Mouse (Mus musculus) gastrocnemius, postnatal 10 days (tissue): Measurements from ENCODE around the gene Klhl32. TPM values are rescaled to one million over a fixed set of nuclear protein-coding genes. Genes with fewer than 3 reads are reported as not detected.
"Not testable (repeated sequence)": the region's sequence is repeated elsewhere in the genome, so short reads cannot be mapped to it uniquely, and the experiment has no call there.

Experiments used
- DNase-seq: peaks from one replicate; pipeline ENCODE4 v3.0.0; 2021; ENCODE audit warnings: mixed read lengths
- long read RNA-seq, 2 experiments: library from polyadenylated mRNA; stranded (forward); transcript quantifications; one replicate each; pipeline ENCODE4 v2.0.0; 2021
- total RNA-seq, 2 experiments: library from RNA; stranded (reverse); gene quantifications; 2 replicates each; pipeline ENCODE4 v1.2.3; 2021

The Klhl32 gene
- under 1 TPM; 0.28 to 0.84 TPM for total RNA-seq
- long read RNA-seq, experiment 1 = 0 reads
- long read RNA-seq, experiment 2 = 0 reads

- DNase-seq = peak; percentile 60
These were observed at the start of gene Klhl32 for GRCm38 (mm10) chr4:24850401-24851325. Gene Klhl32 (minus strand): TSS chr4:24851124.

DNA sequence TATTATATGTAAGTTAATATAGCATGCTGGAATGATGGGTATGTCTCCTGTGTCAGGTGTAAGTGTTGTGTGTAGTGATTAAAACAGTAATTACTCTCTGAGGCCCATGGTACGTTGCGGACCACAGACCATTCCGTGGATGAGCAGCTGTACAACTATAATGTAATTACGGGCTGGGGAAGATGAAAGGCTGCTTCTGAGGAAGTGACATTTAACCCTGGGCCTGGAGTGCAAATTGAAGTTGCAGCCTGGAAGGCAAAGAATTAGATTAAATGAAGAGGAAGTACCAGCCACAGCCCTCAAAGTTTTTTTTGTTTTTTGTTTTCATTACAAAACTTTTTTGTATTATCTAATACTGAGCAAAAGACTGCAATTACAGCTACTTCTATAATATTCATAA is 48.2 kb upstream of the Klhl32 start:
- no peak for DNase-seq

- no peak for DNase-seq
These were observed 47.7 kb upstream of the Klhl32 start for GRCm38 (mm10) chr4:24898636-24899035.

DNA sequence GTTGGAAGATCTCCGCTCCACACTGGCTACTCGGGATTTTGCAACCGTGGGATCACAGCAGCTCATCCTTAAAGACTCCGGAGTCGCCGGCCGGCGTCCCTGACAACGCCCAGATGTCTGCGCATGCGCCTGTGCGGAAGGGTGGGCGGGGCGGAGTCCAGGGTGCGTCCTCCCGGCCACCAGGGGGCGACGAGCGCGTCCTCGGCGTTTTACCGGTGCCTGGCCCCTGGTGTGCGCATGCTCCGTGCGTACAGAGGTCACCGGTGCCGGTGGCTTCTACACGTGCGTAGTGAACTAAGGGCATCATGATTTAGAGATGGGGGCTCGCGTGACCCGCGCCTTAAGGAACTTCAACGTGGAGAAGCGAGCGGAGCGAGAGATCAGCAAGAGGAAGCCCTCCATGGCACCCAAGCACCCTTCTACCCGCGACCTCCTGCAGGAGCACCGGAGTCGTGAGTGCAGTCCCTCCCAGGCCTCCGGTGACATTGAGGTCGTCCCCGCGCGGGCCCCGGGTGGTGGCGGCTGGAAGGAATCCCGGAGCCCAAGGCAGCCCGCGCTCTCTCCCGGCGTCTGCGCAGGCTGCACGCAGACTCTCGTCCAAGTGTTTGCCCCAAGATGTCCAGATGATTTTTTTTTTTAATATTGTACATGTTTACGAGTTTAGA is 47.1 kb upstream of the Klhl32 start, which contains the start of gene Ndufaf4:
TSS of gene Ndufaf4 (plus strand) at position 233 of the 665 bp plus-strand sequence.
- peak; percentile 100 for DNase-seq

- DNase-seq = no peak
These were observed 46.4 kb upstream of the Klhl32 start for GRCm38 (mm10) chr4:24897351-24897750.

DNA sequence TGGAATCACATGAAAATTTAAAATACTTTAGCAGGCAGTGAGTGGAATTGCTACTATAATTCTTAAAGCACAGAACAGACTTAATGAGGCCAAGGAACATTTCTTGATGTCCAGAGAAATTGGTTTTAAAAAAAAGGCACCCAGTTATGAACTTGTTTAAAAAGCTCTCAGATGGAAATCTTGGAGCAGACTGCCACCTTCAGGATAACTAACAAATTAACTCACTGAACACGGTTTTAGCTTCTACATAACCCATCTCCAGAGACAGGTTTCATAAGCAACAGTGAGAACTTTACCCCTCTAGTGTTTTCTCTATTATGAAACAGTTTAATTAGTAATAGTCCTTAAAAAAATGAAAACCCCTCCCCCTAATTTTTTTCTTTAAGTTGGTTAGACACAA is 45.9 kb upstream of the Klhl32 start:
- DNase-seq = no peak

DNA sequence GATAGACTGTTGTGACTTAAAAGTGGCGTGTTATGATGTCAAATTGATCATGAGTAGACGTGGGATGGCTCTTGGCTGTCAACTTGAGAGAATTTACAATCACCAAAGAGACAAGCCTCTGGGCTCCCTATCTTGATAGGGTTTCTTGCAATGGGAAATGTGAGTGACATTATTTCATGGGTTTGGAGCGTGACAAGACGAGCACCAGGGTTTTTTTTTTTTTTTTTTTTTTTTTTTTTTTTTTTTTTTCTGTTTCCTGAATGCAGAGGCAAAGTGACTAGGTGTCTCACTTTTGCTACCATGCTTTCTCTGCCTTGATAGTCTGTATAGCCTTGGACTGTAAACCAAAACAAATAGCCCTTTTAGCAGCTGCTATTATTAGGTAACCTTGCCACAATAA is 43.7 kb upstream of the Klhl32 start:
- DNase-seq = no peak

- not testable (repeated sequence) for DNase-seq
These were observed 41.4 kb upstream of the Klhl32 start for GRCm38 (mm10) chr4:24892293-24892692.

DNA sequence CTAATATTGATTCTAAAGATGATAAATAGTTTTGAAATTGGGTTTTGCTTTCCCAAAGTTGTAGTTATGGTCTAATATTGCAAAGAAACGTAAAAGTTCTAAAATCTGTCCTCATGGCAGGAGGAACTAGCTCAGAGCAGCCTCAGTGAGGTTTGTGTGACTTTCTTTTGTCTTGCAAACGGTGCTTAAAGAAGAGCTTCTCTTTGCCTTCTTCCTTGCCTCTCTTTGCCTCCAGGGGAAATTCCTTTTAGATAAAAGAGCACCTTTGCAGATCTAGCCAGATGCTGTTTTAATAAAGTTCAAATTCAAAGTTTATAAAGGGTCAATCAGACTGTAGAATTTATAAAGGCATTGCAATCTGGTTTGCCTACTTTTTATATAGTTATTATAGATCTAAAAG is 38.5 kb upstream of the Klhl32 start:
- DNase-seq = not testable (repeated sequence)

DNA sequence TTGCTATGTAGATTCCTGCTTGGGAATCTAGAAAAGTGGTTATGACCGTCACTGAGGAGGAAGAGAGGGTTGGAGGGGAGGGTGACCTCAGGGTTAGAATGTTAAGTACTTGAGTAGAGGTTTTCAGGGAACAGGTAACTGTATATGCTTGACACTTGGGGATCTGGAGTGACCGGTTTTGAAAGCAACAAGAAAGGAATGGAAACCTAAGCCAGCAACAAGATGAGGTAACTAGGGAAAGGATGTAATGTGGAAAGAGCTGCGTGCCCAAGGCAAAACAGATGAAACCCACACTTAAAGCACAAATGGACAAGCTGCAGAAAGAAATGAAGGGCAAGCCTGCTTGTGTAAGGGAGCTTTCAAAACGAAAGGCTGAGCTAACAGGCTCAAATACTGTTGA is 18.3 kb upstream of the Klhl32 start:
- DNase-seq = no peak

DNA sequence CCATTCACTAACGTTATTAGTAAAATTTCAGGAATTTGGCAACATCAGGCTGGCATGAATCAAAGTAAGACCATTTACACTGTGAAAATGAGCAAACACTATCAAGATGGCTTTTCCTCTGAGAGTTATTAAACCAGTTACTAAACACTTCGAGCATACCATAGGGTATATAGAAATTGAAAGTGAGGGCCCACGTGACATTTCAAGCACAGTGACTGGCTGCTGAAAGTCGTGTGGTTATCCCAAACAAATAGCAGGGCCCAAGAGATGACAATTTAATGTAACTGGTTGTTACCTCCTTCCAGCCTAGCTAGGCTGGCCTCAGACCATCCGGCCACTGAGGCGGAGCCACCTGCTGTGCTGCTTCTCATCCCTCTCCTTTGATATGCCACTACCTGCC is 14.8 kb upstream of the Klhl32 start:
- DNase-seq = no peak

DNA sequence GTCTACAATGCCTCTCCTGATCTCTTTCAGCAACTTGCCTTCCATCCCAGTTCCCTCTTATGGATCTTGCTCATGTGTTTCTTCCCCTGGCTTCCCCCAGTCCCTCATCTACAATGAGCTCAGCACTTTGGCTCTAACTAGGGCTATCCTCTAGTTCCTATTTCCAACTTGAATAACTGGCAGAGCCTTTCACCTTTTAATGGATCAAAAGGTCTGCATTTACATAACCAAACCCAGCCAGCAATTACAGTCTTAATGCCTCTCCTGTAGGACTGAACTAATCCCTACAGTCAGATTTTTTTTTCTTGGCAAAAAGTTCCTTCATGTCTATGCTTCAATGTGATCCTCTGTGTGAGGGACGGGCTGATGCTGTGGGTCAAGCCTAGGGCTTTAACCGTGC is 3.5 kb downstream of the Klhl32 start:
- no peak for DNase-seq

DNA sequence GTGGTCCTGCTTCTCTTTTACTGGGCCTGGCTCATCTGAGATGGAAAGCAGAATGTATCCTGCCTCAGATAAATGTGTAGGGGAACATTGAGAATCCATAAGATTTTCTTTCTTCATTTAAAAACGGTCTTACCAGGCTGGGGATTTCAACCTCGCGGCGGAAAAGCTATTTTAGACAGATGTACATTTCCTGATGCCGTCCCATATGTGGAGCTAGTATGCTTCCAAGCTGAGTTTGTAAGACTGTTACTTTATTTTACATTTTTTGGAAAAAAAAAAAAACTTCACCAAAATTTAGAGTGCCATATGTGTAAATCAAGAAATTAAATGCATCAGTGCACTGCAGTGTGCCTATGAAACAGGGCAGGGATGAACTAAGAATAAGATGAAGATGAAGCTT is 5.4 kb downstream of the Klhl32 start:
- DNase-seq = no peak

DNA sequence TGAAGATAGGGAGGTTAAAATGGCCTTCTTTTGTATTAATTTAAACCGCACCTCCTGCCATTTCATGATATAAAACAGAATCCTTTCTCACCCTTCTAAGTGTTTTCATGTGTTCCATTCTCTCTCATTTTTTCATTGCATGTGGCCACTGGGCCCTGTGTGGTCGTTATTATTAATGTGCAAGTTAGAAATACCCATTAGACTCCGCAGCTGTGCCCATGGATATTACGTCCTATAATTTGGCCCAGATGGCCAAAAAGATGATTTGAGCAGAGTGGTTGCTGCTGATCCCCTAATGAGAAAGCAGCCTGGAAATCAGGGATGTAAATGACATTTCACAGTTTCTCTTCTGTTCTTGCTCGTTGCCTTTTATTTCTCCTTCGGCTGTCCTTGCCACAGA is 12.4 kb downstream of the Klhl32 start:
- no peak for DNase-seq

DNA sequence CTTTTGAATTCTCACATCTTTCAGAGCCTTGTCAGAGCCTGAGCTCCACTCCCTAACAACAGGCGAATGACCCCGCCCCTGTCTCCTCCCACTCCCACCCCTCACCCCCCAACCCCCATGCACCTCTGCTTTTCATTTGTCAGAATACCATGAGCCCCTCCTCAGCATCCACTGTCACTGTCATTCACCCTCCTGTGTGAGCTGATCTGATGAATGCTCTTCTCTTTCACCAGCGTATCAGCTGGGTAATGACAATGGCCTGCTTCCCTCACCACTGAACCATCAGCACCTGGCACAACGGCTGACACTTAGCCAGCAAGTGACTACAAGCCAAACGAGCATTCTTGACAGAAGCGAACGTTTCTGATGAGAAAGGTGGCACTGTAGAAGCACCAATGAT is 15.4 kb downstream of the Klhl32 start:
- no peak for DNase-seq

GRCm38 (mm10) chr4:24808316-24808715 is 42.6 kb downstream of the Klhl32 start:
- DNase-seq = no peak

- DNase-seq = no peak
These were observed 49.0 kb downstream of the Klhl32 start for GRCm38 (mm10) chr4:24801881-24802280.

GRCm38 (mm10) chr4:24801343-24801742 is 49.6 kb downstream of the Klhl32 start:
- no peak for DNase-seq

- no peak for DNase-seq
These were observed 50.5 kb downstream of the Klhl32 start for GRCm38 (mm10) chr4:24800345-24800936.

- no peak for DNase-seq
These were observed 51.9 kb downstream of the Klhl32 start for GRCm38 (mm10) chr4:24799037-24799436.

DNA sequence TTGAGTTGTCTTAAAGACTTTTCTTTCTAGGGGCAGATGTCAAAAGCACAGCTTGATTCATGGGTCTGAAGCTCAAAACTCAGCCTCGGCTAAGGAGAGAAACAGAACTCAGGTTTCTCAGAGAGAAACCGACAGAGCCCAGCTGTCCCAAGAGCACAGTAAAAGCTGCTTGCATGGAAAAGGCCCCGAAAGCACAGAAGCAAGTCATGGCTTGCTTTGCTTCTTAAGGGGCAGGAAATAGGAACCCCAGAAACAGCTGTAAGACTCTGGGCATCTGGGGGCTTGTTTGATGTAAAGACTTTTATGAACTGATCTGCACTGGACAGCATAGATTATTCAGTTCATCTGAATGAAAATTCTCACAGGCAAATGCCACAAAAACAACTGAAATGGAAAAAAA is 53.1 kb downstream of the Klhl32 start:
- DNase-seq = no peak

- no peak for DNase-seq
These were observed 53.6 kb downstream of the Klhl32 start for GRCm38 (mm10) chr4:24797280-24797679.

- DNase-seq = peak; percentile 14
These were observed 54.7 kb downstream of the Klhl32 start for GRCm38 (mm10) chr4:24796229-24796628.
